Mouse (Mus musculus): ENCODE measurements around the gene Lipe.
A peak's percentile ranks its signal among the peaks of the same experiment; 100 is the strongest.
"Not testable (repeated sequence)": the region's sequence is repeated elsewhere in the genome, so short reads cannot be mapped to it uniquely, and the experiment has no call there.

The Lipe gene

DNA sequence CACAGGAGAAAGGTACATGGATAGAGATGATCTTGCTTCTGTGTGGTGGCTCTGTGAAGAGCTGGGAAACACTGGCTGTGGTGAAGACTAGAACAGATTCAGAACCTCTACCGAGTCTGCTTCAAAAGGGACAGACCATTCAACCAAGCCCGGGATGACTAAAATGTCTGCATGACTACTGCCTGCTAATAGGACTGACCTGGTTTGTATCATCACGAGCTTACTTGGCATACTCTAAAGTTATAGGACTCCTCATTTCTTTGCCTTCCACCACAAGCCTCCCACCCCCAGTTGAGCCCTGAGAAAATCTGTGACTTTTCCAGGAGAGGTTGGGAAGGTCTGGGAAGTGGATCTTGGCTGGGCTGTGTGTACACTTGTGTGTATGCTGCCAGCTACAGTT lies 13.4 kb upstream of the Lipe start:
- DNase-seq: no peak

DNA sequence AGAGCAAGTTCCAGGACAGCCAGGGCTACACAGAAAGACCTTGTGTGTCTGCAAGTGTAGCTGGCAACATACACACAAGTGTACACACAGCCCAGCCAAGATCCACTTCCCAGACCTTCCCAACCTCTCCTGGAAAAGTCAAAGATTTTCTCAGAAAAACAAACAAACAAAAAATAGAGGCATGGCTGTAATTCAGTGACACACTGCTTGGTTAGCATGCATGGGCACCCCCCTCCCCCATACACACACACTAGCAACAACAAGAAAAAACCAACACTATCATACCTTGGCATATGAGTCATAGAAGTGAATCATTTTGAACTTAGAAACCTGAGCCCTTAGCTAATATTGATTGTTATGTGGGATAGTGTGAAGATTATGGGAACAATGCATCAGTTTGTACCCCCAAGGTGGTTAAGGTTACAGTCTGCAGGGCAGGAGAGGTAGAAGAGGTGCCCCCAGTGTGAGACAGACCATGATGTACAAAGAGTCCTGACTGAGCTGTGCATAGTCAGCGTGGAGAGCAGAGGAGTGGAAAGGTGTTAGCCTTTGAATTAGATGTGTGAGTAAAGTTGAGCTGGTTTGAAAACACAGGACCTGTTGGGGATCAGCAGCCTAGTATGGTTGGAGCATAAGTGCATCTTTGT lies 12.6 kb upstream of the Lipe start:
- DNase-seq: no peak

DNA sequence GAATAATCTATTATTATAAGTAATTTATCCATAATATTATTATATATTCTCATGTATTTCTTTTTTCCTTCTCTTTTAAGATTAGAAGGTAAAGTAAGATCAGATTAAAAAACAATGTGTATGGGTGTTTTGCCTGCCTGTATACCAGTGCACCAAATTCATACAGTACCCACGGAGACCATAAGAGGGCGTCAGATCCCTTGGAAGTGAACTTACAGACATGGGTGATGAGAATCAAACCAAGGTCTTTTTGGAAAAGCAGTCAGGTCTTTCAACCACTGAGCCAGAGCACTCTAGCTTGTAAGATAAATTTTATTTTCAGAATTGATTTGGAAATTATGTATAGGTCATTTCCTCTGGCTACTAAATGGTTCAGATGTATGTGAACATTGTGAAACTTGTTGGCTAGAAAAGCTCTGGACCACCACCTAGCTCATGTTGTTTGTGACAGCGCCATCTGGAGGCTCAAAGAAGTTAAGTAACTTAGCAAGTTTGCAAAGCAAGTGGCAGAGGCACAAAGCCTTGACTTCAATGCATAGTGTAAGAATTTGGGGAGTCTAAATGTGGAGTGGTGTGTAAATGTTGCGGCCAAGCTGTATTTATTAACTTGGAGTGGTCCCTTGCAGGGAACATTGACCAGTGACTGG lies 10.7 kb upstream of the Lipe start:
- DNase-seq: no peak

DNA sequence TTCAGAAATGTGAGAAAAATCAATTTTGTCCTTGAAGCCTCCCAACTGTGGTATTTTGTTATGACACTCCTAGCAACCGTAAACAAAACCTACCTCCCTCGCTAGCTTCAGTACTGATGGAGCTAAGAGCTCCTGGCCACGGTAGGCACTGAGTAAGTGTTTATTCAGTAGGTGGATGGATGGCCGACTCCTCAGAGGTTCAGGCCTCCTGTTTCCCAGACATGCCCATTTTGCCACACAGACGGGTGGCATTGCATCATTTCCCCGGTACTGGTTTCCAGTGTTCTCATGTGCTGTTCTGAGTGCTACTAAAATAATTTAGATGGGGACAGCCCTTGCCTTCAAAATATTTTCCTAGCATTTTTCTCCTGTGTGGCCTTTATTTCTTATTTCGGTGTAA lies 8.0 kb upstream of the Lipe start:
- DNase-seq: no peak

DNA sequence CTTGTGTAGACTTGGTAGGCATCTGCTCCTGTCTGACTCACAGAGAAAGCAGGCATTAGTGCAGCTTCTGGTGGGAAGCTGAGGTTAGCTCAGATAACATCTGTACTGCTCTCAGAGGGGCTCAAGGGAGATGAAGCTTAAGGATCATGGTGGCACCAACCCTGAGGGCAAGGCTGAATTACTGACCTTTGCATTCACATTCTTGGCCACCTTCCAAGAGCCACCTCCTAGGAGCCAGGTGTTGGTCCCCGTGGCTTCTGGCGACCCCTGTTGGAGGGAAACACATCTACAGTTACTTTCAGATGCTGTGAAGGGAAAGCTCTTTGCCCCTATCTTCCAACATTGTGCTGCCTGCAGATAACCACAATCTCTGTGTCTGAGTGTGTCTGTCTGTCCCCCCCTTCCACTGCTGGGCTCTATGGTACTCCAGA lies 4.2 kb upstream of the Lipe start:
- no peak for DNase-seq

DNA sequence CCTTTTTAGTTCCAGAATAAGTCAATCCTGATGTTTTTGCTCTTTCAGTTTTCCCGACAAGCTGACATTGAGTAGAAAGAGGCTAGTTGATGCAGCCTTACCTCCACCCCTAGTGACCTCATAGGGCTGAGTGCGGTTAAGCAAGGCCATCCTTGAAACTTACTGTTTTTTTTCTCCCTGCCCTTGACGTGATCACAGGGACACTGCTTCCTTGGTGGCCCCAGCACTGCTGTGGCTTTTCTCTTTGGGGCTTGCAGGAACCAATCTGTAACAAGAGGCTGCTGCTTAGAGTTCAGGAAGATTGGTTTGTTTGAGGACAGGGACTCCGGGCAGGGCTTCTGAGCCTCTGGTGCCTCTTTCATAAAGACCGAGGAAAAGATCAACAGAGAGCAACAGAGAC lies 3.5 kb upstream of the Lipe start:
- no peak for DNase-seq

DNA sequence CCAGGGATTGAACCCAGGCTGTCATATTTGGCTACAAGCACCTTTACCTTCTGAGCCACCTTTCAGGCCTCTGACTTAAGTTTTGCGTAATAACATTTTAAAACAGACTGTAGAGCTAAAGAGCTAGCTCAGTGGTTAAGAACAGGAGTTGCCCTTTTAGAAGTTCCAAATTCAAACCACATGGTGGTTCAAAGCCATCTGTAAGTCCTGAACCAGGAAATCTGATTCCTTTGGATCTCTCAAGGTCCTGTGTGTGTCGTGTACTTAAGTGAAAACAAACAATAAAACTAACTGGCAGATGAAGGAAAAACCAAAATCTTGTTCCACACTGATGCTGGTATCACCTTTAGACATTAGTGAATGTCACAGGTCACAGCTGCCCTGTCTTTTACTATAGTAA lies 3.0 kb upstream of the Lipe start:
- DNase-seq: no peak

DNA sequence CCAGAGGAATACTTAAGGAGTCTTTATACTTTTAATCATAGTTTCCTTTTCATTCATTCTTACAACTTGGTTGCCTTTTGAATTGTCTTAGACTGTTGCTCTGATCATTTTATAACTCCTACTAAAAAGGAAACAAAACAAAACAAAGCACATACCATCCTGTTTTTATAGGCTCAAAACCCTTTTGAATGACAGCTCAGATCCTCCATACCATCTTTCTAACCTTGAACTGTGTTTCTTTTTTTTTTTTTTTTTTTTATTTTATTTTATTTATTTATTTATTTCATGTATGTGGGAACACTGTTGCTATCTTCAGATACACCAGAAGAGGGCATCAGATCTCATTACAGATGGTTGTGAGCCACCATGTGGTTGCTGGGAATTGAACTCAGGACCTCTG lies 518 bp upstream of the Lipe start:
- not testable (repeated sequence) for DNase-seq

DNA sequence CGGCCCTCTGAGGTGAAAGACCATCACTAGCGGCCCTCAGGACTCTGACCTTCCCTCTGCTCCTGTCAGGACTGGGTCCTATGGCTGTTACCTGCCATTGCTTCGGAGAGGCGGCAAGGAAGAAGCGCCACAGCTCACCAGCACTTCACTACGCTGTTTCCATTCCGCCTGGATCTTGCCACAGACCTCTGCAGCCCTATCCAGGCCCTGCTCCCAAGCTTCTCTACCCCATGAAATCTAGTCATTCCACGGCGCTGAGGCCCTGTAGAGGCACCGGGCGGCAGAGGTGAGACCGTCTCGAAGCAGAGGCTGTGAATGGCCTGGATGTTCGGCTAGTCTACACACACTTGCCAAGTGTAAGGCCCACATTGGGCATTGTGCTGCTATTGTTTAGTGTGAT lies 1.9 kb downstream of the Lipe start:
- DNase-seq: no peak

DNA sequence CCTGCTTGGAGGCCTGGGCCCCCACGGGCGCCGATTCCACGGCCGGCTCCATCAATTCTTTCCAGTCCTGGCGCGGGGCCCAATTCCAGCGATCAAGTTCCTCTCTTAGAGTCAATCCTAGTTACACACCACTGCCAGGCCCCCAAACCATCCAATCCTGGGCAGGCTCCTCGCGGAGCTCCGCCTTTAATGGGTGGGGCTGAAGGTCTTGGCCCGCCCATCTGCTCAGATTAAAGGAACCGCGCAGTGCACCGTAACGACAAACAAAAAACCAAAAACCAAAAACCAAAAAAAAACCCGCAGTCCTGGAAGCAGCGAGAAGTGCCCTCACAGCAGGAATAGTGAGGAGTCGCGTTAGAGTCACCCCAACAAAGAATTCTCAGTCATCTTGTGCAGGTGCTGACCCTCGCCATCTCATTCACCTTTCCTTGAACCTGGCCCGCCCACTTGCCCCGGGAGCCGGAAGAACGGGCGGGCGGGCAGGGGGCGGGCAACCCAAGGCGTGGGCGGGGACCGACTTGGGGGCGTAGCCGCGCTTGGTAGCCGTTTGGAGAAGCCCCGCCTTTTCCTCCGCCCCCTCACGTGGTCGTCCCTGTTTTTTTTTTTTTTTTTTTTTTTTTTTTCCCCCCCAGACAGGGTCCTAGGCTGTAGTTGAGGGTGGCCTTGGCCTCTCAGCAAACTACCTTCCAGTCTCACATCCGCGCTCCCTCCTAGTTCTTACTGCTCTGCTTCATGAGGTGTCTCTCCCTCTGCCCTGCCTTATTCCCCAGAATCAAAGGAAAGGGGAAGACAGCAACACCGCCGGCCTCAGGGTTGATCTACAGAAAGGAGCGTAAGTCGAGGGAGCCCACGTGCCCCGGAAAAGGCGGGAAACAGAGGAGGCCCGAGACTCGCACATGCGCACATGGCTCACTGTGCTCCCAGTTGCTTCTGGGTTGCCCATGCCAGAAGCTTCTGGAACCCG lies 2.7 kb downstream of the Lipe start:
- peak; percentile 96 for DNase-seq

DNA sequence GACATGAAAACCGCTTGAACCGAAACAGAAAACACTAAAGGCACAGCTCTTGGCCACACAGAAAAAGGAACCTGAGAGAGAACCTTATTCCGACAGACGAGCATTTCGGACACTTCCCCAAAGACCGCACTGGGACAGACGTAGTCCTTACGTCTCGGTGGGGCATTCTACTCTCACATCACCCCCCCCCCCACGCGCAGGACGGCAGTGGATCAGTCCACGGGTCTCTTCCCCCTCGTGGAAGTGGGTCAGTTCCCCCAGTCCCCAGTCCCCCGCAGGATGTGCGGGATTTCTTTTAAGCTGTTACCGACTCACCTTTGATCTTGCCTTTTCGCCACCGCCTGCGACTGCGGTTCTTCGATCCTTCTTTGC lies 3.3 kb downstream of the Lipe start:
- no peak for DNase-seq

DNA sequence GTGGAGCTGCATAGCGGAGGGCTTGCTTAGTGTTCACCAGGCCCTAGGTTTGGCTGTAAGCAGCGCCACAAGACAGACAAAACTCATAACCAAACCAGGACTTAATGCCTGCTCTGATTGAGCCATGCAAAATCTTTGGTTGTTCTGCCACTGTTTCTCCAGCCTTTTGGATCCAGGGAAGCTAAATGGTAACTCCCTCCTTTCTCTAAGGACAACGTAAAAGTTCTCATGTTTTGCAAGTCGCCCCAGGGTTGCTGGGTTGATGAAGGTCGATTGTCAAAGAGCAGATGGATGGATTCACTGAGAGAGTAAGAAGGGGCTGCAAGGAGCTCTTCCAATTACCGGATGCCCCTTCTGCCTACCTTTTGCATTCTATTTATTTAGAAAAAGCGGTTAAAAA lies 3.8 kb downstream of the Lipe start:
- DNase-seq: no peak

DNA sequence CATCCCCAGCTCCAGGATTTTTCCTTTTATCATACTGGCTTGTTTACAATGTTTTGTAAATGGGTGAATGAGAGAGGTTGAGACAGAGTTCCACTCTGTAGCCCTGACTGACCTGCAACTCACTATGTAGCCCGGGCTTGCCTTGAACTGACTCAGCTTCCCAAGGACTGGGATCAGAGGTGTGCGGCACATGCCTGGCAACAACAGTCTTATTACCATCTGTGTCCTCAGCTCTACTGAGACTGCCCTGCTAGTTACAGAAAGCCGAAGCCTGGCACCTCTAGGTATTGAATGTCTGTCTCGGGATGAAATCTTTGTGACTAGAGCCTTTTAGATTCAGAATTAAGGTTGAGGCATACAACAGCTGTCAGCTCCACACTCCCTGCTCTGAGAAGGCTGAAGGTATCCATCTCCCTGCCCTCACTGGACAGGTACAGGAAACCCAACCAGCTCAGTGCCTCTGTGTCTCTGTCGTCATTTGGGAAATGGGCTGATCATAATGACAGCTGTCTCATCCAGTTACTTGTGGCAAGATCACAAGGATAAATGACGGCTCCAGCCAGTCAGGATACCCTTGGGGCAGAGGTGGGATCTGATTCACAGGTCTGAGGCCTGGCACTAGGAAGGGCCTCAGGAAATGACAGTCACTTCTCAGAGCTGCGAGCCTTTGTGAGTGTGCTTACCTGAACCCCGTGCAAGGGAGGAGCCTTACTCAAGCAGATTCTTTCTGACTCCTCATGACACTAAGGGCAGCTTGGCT lies 4.9 kb downstream of the Lipe start:
- no peak for DNase-seq

DNA sequence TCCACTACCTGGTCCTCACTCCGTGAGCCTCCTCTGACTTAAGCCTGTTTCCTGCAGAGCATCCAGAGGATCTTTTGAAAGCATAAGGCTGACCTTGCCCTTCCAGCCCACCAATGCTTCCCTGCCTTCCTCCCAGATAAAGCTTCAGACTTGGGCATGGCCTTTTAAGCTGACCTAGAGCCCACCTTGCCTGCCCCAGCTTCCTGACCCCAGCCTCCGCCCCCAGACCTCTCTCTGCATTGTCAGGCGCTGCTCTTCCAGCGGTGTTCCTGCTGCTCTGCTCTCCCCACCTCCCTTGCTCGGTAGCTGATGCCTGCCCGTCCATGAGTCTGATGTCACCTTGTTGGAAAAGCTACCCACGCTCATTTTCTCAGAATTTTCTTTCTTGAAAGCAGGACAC lies 5.7 kb downstream of the Lipe start:
- no peak for DNase-seq

DNA sequence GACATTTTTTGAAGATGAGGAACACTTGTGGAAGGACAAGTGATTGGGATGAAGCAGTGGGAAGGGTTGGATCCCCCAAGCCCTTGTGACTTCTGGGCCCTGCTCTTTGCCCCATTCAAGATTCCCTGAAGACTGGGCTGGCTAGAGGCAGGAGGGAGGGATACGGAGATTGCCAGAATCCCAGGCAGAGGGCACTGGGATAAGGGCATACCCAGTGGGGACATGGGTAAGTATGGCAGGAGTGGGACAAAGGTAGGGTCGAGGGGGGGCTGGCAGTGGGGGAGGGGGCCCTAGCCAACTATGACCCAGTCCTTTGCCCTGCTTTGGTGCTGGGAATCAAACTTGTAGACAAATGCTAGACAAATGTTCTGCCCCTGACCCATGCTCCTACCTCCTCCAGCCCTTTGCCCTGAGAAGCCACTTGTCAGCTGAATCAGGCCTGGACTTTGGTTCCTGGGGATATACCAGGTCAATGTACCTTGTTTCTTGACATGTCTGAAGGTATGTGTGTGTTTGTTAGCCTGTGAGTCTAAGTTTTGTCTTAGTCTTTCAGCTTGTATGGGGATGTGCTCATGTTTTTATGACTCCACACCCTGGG lies 6.6 kb downstream of the Lipe start:
- no peak for DNase-seq

DNA sequence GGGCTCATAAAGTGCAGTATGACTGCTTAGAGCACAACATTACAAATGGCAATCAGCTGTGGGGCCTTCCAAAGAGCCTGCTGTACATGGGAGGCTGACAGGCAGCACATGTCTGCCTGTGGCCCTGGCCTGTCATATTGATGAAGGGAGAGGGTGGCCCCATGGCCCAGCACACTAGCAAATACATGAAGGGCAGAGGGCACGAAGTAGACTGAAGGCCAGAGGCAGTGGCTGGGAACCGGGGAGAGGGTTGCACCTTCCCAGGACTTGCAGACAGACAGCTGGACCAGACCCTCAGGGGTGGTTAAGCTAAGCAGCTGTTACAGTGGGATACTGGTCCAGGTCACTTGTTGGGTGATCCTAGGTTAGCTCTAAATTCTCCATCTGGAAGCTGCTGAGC lies 7.5 kb downstream of the Lipe start:
- DNase-seq: no peak

DNA sequence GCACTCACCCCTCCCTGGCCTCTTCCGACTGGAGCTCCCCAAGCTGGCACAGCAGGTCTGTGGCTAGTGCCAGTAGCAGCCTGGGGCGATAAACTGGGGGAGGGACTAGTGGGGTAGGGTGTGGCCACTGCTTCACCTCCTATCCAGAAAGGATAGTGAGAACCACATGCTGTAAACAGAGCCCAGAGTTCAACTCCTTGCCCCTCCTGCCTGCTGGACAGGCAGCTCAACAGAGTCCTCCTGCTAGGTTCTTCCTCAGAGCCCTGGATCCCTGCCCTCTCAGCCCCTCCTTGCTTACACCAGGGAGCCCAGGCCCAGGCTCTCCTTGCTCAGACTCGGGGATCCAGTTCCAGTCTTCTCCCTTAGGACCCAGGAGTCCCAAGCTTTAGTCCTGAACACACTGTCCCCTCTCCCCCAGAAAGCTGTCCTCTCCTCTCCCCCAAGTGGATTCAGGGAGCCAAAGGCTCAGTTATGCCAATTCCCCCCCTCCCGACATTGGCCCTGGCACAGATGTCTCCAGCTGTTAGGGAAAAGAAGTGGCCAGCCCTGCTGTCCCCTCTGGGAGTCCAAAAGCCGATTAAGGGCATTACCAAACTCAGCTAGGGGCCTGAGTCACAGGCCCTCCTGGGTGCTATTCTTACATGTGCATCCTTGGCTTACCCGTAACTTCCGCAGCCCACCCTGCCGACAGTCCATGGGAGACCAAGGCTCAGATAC lies 8.3 kb downstream of the Lipe start:
- no peak for DNase-seq

DNA sequence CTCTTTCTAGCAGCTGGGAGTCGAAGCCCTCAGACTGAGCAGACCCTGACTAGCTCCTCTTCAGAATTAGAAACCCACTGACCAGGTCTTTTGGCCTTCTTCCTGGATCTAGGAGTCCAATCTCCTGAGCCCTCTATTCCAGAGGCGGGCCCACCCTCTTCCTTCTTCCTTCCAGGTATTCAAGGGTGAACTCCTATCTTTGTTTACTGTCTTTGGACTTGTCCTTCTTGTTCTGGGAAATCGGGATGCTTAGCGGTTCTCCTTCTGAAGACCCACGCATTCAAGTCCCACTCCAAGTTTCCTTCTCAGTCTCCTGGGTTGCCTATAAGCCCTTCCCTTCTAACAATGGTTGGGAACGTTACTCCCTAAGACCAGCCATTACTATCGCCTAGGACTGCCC lies 9.6 kb downstream of the Lipe start:
- no peak for DNase-seq

DNA sequence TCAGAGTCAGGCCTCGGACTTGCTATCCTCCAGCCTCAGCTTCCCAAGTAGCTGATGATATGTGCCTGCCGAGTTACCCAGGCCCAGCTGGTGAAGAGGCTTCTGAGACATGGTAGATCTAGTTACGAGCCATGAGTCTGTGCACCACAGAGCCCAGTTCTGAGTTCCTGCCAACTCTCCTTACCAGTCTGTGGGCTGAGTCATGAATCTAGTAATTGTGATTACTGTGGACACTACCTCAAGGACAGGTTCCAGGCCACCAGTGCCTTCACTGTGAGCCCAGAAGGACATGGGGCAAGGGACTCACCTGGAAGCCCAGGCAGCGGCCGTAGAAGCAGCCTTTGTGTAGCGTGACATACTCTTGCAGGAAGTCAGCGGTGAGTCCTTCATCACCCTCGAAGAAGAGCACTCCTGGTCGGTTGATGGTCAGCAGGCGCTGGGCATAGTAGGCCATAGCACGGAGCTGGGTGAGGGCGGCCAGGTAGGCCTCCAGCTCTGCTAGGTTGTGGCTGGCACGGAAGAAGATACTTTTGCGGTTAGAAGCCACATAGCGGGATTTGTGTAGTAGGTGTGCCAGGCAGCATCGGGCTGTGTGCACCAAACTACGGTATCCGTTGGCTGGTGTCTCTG lies 10.6 kb downstream of the Lipe start:
- DNase-seq: no peak

DNA sequence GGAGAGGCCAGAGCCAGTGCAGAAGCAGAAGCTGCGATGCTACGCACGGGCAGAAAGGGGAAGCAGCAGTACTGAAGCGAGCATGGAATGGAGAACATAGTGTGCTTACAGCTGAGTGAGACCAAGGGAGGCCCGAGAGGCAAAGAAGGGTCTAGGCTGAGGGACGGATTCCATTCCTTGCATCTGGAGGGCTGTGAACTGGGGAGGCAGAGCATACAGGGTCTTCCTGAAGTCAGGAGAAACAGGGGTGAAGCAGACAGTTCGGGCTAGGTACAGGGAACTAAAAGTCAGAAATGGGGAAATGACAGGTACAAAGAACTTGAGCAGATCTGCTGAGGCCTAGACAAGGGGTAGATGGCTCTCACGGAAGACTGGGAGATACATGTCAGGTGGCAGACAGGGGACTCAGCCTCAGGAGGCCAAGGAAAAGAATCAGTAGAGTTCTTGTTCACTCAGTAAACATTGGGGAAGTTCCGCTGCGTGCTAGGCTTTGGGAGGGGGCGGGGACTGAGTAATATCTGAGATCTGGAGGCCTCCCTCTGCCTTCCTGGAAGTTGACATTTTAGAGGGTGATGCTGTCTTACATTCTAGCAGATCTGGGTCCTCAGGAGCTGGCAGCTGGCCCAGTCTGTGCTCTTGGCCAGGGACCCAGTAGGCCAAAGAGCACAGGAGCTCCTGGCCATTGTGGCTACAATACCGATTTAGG lies 12.5 kb downstream of the Lipe start:
- DNase-seq: peak; percentile 83 to 85

DNA sequence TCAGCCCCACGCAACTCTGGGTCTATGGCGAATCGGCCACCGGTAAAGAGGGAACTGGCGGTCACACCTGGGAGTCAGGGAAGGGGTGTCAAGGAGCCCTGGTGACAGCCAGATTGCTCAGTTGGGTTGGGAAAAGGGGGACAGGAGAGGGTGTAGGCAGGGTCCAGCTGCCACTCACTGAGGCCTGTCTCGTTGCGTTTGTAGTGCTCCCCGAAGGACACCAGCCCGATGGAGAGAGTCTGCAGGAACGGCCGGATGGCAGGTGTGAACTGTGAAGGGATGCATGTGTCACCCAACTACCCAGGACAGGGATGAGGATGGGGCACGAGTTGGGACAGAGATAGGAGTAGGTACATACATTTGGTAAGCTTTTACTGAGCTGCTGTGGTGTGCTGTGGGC lies 13.3 kb downstream of the Lipe start:
- DNase-seq: no peak

Measured in cerebellum, adult 18-20 months (tissue).